Mouse (Mus musculus): ENCODE data around the gene Plin4.

- TF ChIP-seq CTCF (conservative IDR thresholded peaks at IDR 0.05 in 1 of 2, IDR thresholded peaks at IDR 0.05 in 1 of 2; ENCODE audit: low read depth in 2 of 2, low read length in 2 of 2) (no peak), HCFC1 (IDR thresholded peaks at IDR 0.05; ENCODE audit: low read depth, low read length) (no peak), NRF1 (IDR thresholded peaks at IDR 0.05; ENCODE audit: low read depth, low read length) (no peak), EP300 (IDR thresholded peaks at IDR 0.05; ENCODE audit: low read length) (no peak), MAX (IDR thresholded peaks at IDR 0.05; ENCODE audit: low read length) (no peak), POLR2A (IDR thresholded peaks at IDR 0.05; ENCODE audit: low read depth, low read length) (no peak), ZC3H11A (IDR thresholded peaks at IDR 0.05; ENCODE audit: low read depth, low read length) (no peak), TCF12 (IDR thresholded peaks at IDR 0.05; ENCODE audit: low read depth, low read length) (no peak), CHD2 (IDR thresholded peaks at IDR 0.05; ENCODE audit: low read length) (no peak)
These were observed 16.6 kb upstream of the Plin4 start for GRCm38 (mm10) chr17:56126175-56126574.
